Mouse (Mus musculus) kidney, embryonic 14.5 days (tissue): Measurements from ENCODE around the gene Phactr3. TPM values are rescaled to one million over a fixed set of nuclear protein-coding genes. Genes with fewer than 3 reads are reported as not detected.
"Not testable (repeated sequence)": the region's sequence is repeated elsewhere in the genome, so short reads cannot be mapped to it uniquely, and the experiment has no call there.

Source experiments
- ATAC-seq: fragments of 200-750 bp; cut with Nextera tagmentation; 2 replicates; pipeline ENCODE4 v1.8.0; 2017; ENCODE audit warnings: moderate number of reproducible peaks, mild to moderate bottlenecking, moderate TSS enrichment, moderate library complexity; ENCODE audit not compliant: low FRiP score, low TSS enrichment
- H3K27ac ChIP-seq: fragments of 300-500 bp; sonication (generic); 2 replicates; pipeline ENCODE4 v1.5.1; 2014; ENCODE audit warnings: low read depth, mild to moderate bottlenecking, low read length, moderate library complexity, mixed read lengths
- H3K27me3 ChIP-seq: fragments of 300-500 bp; sonication (generic); 2 replicates; pipeline ENCODE4 v1.6.1; 2014; ENCODE audit warnings: mild to moderate bottlenecking, low read length; ENCODE audit not compliant: control insufficient read depth, insufficient read depth
- H3K36me3 ChIP-seq: fragments of 300-500 bp; sonication (generic); 2 replicates; pipeline ENCODE4 v1.6.1; 2014; ENCODE audit warnings: low read length, mixed read lengths; ENCODE audit not compliant: control insufficient read depth, insufficient read depth
- H3K4me1 ChIP-seq: fragments of 300-500 bp; sonication (generic); 2 replicates; pipeline ENCODE4 v1.6.1; 2014; ENCODE audit warnings: low read length, mixed read lengths; ENCODE audit not compliant: control insufficient read depth, insufficient read depth
- H3K4me2 ChIP-seq: fragments of 300-500 bp; sonication (generic); replicated peaks from 2 replicates; pipeline ENCODE4 v1.6.1; 2014; ENCODE audit warnings: low read depth, mild to moderate bottlenecking, low read length
- H3K4me3 ChIP-seq: fragments of 300-500 bp; sonication (generic); 2 replicates; pipeline ENCODE4 v1.5.1; 2014; ENCODE audit warnings: mild to moderate bottlenecking, low read length
- H3K9ac ChIP-seq: fragments of 300-500 bp; sonication (generic); 2 replicates; pipeline ENCODE4 v1.6.1; 2014; ENCODE audit warnings: low read depth, mild to moderate bottlenecking, low read length, moderate library complexity
- H3K9me3 ChIP-seq: fragments of 300-500 bp; sonication (generic); 2 replicates; pipeline ENCODE4 v1.6.1; 2016; ENCODE audit warnings: low read length; ENCODE audit not compliant: control insufficient read depth
- WGBS: fragments of 180-500 bp; shearing (Covaris S2); extraction: QIAGEN DNeasy Blood & Tissue Kit; methylation state at CpG from one replicate; pipeline ENCODE4 v1.1.7; 2014; 5-methylcytosine and 5-hydroxymethylcytosine counted together
- polyA plus RNA-seq: library from polyadenylated mRNA; unstranded; fragments of >200 nt; fragmentation: Nextera tagmentation; extraction: Ambion mirVana; gene quantifications from 2 replicates; pipeline ENCODE4 v1.2.1, GENCODE M21; 2014

The Phactr3 gene
- 0.81 and 0.95 TPM in 2 replicates for polyA plus RNA-seq

DNA sequence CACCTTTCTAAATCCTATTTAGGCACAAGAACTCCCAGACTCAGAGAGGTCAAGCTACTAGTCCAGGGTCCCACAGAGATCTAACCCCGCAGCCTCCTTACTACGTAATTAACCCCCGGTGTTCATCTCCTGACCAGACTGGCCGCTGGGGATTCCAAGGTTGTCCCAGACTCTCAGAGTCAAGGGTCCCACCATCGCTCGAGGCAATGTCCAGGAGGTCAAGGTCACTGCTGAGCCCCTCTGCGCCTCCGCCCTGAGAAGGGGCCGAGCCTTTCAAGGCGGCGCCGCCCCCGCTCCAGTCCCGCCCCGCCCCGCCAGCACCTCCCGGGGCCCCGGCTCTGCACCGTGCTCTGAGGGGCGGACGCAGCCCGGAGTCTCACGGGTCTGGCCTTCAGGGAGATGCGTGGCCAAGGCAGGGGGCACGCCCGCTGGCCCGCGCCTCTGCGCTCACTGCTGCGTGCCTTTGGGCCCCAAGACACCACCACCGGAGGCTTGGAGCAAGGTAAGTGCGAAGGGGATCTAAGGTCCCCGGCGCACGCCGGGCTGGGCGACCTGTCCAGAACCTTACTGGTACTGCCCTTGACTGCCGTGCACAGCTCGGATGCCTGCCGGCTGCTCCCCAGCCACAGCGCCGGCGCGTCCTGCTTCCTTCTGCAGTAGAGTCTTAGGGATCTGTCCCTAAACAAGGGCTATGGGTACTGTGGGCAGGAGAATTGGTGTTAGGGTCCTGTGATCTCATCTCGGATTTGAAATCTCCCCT, at the start of gene Phactr3:
Phactr3 (plus strand) TSS at position 175 of the 760 bp plus-strand sequence.
- peak within 1 kb of the TSS; percentile 40; the same call in 1 of the 2 replicates for H3K9ac ChIP-seq
- WGBS, result under 1% methylated on average over 45 of the region's 45 CpGs
- peak within 1 kb of the TSS; percentile 40 for H3K4me3 ChIP-seq

DNA sequence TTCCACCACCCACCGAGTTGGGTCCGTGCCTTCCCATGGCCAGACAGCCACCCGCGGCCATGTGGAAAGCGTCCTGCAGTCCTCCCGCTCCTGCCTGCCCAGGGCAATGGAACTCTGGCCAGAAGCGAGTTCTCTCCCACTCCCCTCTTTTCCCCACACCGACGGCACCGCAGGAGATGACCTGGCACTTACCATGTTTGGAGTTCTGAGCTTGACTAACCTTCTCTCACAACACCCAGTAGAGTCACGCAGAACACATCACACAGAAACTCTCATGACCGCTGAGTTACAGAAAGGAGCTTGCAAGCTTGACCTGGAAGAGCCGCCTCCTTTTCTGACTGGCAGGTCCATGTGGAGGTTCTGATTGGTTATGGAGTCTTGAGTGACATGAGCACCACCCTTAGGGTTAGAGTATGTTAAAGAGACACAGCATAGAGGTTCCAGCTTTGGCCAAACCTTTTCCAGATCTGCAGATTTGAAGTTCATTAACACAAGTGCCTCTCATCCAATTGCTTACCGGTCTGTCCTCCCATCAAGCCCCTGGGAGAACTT, 40.5 kb upstream of the Phactr3 start, which contains the start of gene Zfp931:
Zfp931 (minus strand) TSS at position 311 of the 552 bp plus-strand sequence.
- not testable (repeated sequence) for ATAC-seq, H3K27ac ChIP-seq, H3K4me1 ChIP-seq, H3K27me3 ChIP-seq, H3K9me3 ChIP-seq, H3K36me3 ChIP-seq
- 0% methylated on average over 2 of the region's 14 CpGs for WGBS
- Histone ChIP-seq H3K4me2 (peak within 1 kb of the TSS; percentile 32; the same call in 1 of the 2 replicates), H3K9ac (peak within 1 kb of the TSS; percentile 34; the same call in 1 of the 2 replicates), H3K4me3 (peak within 1 kb of the TSS; percentile 39)

More for the DNA sequence above, at the start of gene Phactr3:
- Histone ChIP-seq H3K27me3 (peaks cover 4% of the 10 kb centered on the region; the same call in 1 of the 2 replicates), H3K4me1 (peaks cover 15% of the 10 kb centered on the region; the same call in 1 of the 2 replicates), H3K4me2 (peak within 1 kb of the TSS; percentile 94), H3K36me3 (no peaks in the 10 kb centered on the region), H3K9me3 (no peaks in the 10 kb centered on the region), H3K27ac (no peak within 1 kb of the TSS)
- peak; percentile 70 for ATAC-seq

DNA sequence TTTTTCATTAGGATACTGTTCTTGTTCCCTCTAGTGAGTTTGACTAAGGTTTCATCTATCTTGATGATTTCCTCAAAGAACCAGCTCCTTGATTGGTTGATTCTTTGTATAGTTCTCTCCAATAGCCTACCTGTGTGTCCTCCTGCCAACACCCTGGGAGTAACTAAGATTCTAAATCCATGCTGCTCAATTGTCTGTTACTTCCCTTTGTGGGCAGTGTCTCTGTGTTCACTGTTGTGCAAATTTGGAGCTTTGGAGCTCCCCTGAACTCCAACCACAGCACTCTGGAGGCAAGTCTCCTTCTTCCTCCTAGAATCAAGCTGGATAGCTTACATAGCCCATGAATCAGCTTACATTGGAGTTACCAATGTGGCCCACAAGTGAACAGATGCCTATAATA, 29.2 kb upstream of the Phactr3 start:
- no peak for ATAC-seq
- Histone ChIP-seq H3K9ac (no peak overlapping the region), H3K4me1 (no peaks in the 10 kb centered on the region), H3K4me3 (no peak overlapping the region), H3K36me3 (no peaks in the 10 kb centered on the region), H3K27ac (no peak overlapping the region), H3K27me3 (no peaks in the 10 kb centered on the region), H3K4me2 (no peak overlapping the region), H3K9me3 (no peaks in the 10 kb centered on the region)

DNA sequence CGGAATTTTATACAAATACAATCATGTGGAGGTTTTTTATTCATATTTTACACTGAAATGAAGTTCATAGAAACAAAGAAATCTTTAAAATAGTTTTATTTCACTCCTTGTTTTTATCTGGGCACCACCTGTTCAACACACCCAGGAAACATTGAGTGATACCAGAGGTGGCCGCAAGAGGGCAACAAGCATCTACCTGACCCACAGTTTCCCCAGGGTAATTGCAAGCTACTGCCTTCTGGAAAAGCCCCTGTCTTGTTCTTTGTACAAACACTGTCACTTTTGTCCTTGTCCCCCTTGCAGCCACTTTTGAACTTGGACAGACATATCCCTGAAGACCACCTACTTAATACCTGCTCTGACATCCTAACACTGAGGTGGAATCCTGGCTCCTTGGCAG, 20.8 kb upstream of the Phactr3 start:
- H3K27ac ChIP-seq, result no peak overlapping the region
- H3K36me3 ChIP-seq, result no peaks in the 10 kb centered on the region
- no peak overlapping the region for H3K4me3 ChIP-seq
- H3K4me2 ChIP-seq, result no peak overlapping the region
- no peak for ATAC-seq
- no peaks in the 10 kb centered on the region for H3K27me3 ChIP-seq
- WGBS, result 11% methylated on average over 2 of the region's 2 CpGs
- H3K9ac ChIP-seq, result no peak overlapping the region
- no peaks in the 10 kb centered on the region for H3K4me1 ChIP-seq
- no peaks in the 10 kb centered on the region for H3K9me3 ChIP-seq

DNA sequence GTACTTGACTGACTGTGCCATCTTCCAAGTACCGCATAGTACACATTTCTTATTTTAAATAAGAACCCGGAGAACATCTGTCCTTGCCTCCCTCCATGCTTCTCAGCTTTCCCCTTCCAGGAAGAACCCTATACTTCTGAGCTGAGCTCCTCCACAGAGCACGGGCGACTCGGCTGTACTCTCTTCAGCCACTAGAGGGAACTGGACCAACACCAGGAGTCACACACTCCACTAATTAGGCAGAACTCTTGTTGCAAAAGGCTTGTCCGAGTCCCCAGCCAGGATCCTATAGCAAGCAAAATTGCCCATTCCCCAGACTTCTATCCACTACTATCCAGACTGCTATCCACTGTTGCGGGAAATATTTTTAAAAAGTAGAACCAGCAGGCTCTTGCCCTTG, 16.8 kb upstream of the Phactr3 start:
- no peak overlapping the region for H3K4me3 ChIP-seq
- H3K9ac ChIP-seq, result no peak overlapping the region
- H3K9me3 ChIP-seq, result no peaks in the 10 kb centered on the region
- H3K27me3 ChIP-seq, result no peaks in the 10 kb centered on the region
- 13% methylated on average over 7 of the region's 7 CpGs for WGBS
- no peaks in the 10 kb centered on the region for H3K4me1 ChIP-seq
- H3K4me2 ChIP-seq, result no peak overlapping the region
- H3K36me3 ChIP-seq, result no peaks in the 10 kb centered on the region
- peak; percentile 89 for ATAC-seq
- H3K27ac ChIP-seq, result no peak overlapping the region

DNA sequence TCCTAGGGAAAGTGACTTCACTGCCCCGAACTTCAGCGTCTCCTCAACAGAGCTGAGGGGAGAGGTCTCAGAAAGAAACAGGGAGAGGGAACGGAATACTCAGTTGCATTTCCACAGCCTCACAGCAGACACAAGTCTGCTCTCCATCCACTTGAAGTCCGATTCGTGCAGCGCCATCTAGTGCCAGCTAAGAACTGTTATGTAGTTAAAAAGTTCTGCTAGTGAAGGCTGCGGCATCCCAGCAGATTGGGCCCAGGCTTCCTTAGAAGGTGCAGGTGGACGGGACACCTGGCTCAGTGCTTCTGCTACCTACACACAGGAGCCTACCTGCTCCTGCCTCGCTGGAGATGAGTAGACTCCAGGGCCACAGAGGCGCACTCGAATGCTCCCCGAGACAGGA, 829 bp upstream of the Phactr3 start:
- WGBS, result 26% methylated on average over 12 of the region's 12 CpGs
- H3K27ac ChIP-seq, result no peak overlapping the region
- H3K27me3 ChIP-seq, result peaks cover 4% of the 10 kb centered on the region; the same call in 1 of the 2 replicates
- no peak overlapping the region for H3K4me3 ChIP-seq
- no peak overlapping the region for H3K9ac ChIP-seq
- no peaks in the 10 kb centered on the region for H3K9me3 ChIP-seq
- H3K4me2 ChIP-seq, result no peak overlapping the region
- H3K36me3 ChIP-seq, result no peaks in the 10 kb centered on the region
- peaks cover 15% of the 10 kb centered on the region; the same call in 1 of the 2 replicates for H3K4me1 ChIP-seq
- no peak for ATAC-seq

DNA sequence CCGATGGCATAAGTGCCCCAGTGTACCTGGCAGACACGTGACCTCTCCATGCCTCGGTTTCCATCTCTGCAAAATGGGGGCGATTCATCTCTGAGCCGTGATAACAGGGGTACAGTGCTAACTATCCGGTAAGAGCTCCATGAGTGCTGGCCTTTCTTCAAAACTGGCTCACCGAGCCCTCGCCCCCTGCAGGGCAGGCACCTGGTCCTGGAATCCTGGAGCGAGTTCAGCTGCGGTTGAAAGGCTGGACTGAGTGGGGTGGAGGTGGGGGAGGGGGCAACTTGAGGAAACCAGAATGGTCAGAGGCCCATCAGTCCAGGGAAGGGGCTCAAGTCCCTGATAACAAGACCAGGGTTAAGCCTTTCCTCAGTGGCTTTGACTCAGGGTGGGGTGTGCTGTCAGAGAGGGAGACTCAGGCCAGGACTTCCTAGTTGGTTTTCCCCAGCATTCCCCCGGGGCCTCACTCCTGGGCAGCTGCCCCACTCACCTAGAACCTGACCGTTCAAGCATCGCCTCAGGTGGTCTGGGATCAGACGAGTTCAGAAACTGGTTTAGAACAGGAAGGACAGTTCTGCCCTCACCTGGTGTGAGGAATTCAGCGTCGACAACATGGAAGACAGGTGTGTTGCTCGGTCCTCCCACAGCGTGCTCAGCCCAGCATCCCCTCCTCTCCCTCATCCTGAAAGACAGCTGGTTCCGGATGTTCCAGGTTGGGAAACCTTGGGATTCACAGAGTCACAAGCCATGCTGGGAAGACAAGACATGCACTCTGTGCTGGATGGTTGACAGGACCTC, 983 bp downstream of the Phactr3 start:
- peaks cover 15% of the 10 kb centered on the region; the same call in 1 of the 2 replicates for H3K4me1 ChIP-seq
- peak overlapping the region; percentile 40 for H3K4me3 ChIP-seq
- no peak overlapping the region for H3K27ac ChIP-seq
- H3K9ac ChIP-seq, result peak overlapping the region; percentile 40; the same call in 1 of the 2 replicates
- 24% methylated on average over 19 of the region's 19 CpGs for WGBS
- ATAC-seq, result peak; percentile 22
- H3K36me3 ChIP-seq, result no peaks in the 10 kb centered on the region
- no peaks in the 10 kb centered on the region for H3K9me3 ChIP-seq
- H3K4me2 ChIP-seq, result peak overlapping the region; percentile 94
- H3K27me3 ChIP-seq, result peaks cover 4% of the 10 kb centered on the region; the same call in 1 of the 2 replicates

DNA sequence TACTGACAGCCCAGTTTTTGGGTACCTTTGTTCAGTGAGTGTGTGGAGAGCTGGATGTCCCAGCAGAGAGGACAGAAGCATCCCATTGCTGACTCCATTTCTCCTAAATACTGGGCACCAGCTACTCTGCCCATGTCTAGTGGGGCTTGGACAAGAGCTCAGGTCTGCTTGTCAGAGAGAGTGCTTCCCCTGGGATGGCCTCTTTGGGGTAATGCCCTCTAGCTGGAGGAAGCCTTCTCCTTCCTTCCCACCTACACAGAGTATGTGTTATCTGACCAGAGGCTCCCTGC, 1.5 kb downstream of the Phactr3 start:
- no peak overlapping the region for H3K4me3 ChIP-seq
- H3K36me3 ChIP-seq, result no peaks in the 10 kb centered on the region
- H3K4me2 ChIP-seq, result no peak overlapping the region
- no peak for ATAC-seq
- peaks cover 15% of the 10 kb centered on the region; the same call in 1 of the 2 replicates for H3K4me1 ChIP-seq
- H3K9me3 ChIP-seq, result no peaks in the 10 kb centered on the region
- no peak overlapping the region for H3K9ac ChIP-seq
- no peak overlapping the region for H3K27ac ChIP-seq
- H3K27me3 ChIP-seq, result peaks cover 4% of the 10 kb centered on the region; the same call in 1 of the 2 replicates
